13 mouse cellular contexts compared by ENCODE assay signal in the genomic region with DNA sequence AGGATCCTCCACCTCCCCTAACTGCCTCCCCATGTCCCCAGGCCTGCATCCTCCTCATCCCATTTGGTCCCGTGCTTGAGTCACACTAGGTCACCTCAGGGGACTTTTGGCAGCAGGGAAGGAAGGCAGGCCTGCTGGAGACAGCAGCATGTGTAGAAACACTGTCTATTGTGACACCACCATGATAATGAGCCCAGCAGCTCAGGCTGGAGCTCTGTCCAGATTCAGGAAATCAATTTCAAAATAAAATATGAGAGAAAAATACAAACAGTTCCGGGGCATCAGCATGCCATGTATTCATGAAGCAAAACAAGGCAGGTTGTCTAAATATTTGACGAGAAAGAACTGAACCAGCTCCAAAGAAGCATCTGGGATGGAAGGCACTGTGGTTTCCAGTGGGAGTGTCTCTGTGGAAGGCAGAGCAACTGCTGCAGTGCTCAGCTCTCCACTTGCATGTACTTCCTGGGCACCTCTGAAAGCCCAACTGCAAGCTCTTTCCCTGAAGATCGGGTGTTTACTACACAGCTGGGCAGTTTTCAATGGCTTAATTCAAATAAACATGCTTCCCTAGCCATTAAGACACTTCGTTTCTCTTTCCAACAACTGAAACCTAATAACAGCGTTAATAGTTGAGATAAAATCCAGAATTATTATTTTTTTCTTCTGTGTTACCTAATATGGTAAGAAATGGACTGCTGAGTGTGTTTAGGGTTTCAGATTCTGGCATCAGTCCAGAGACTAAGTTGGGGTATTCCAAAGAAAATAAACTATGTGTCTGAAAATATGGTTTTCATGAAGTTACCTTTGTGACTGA.
A peak's percentile ranks its signal among the peaks of the same experiment; 100 is the strongest.
DNase-seq lines count a peak whose midpoint lies in the region; TF ChIP-seq lines count a peak whose summit lies in the region.
"Had no signal": no experiment of that assay in that cellular context is flagged by ENCODE, and none has a peak within 500 bp of the region (broad histone marks: within the 10 kb centered on the region; RNA-seq: fewer than 3 reads in every experiment).

No protein-coding gene starts in this region.

- TF ChIP-seq CTCF in brain, embryonic 14.5 days (IDR thresholded peaks at IDR 0.05; ENCODE audit: borderline replicate concordance, extremely low read depth, insufficient read depth, insufficient read length): no peak

- H3K9me3 ChIP-seq in heart, embryonic 10.5 days: no peaks in the 10 kb centered on the region
- H3K9me3 ChIP-seq: limb, embryonic 15.5 days; megakaryocyte, embryonic 14.5 days had no signal

- H3K4me3 ChIP-seq in heart, embryonic 10.5 days: no peak overlapping the region
- H3K4me3 ChIP-seq: limb, embryonic 15.5 days; megakaryocyte, embryonic 14.5 days had no signal

- no peak for DNase-seq in heart, embryonic 10.5 days (ENCODE audit: low spot score)
- DNase-seq in heart, adult 11 months: no peak
- peak; percentile 17 for DNase-seq in layer of hippocampus, adult 9-11 months
- DNase-seq in layer of hippocampus, postnatal 36 days: no peak
- peak; percentile 23 for DNase-seq in brain, embryonic 14.5 days (ENCODE audit: low read depth)
- peak; percentile 25 for DNase-seq in lung, postnatal 14 days
- DNase-seq in cerebellum, adult 9-11 months: no peak
- DNase-seq: adrenal gland, adult 8-10 months; gastrocnemius, postnatal 25 days had no signal

- 62% methylated on average over 6 of the region's 6 CpGs for WGBS in heart, embryonic 10.5 days

- H3K27me3 ChIP-seq in heart, embryonic 10.5 days (ENCODE audit: insufficient read depth, poor library complexity, severe bottlenecking): no peaks in the 10 kb centered on the region
- H3K27me3 ChIP-seq: limb, embryonic 15.5 days; Patski had no signal

- peak overlapping the region; percentile 29 for H3K27ac ChIP-seq in heart, embryonic 10.5 days
- H3K27ac ChIP-seq: kidney, postnatal 0 days; limb, embryonic 15.5 days had no signal

- peaks cover 31% of the 10 kb centered on the region for H3K4me1 ChIP-seq in heart, embryonic 10.5 days

- no peak for TF ChIP-seq POLR2A in brain, embryonic 14.5 days (IDR thresholded peaks at IDR 0.05; ENCODE audit: borderline replicate concordance, extremely low read depth, insufficient read depth, insufficient read length, poor library complexity, severe bottlenecking)

- H3K36me3 ChIP-seq in heart, embryonic 10.5 days: no peaks in the 10 kb centered on the region
- H3K36me3 ChIP-seq: limb, embryonic 15.5 days had no signal

Comparison
In these comparisons a context has a peak if more than half of its experiments do, and no peak if none do; other contexts are left out.
1. DNase-seq: peak in layer of hippocampus, adult 9-11 months (single experiment), brain, embryonic 14.5 days (single experiment) and lung, postnatal 14 days (single experiment); none in heart, embryonic 10.5 days (single experiment), heart, adult 11 months (single experiment), layer of hippocampus, postnatal 36 days (0 of 2) and cerebellum, adult 9-11 months (single experiment).